Mouse (Mus musculus) retina, embryonic 14.5 days (tissue): Measurements from ENCODE around the gene Xrcc2.

Source experiments
- DNase-seq: peaks from one replicate; pipeline ENCODE4 v3.0.0-alpha.2; 2015; ENCODE audit warnings: low spot score

The Xrcc2 gene

DNA sequence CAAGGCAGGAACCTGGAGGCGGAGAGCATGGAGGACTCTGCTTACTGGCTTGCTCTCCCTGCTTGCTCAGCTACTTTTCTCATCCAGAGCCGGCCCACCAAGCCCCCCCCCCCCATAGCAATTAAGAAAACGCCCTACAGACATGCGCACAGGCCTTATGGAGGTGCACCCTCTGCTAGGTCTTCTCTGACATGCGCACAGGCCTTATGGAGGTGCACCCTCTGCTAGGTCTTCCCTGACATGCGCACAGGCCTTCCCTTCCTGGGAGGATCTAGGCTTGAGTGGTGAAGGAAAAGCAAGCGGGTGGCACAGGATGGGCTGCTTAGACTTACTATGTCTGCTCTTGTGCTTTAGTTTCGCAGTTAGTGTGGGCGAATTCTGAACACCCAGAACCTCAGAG, 37.3 kb downstream of the Xrcc2 start:
- DNase-seq: no peak

GRCm38 (mm10) chr5:25666684-25667083, 38.9 kb downstream of the Xrcc2 start:
- DNase-seq: peak; percentile 34

DNA sequence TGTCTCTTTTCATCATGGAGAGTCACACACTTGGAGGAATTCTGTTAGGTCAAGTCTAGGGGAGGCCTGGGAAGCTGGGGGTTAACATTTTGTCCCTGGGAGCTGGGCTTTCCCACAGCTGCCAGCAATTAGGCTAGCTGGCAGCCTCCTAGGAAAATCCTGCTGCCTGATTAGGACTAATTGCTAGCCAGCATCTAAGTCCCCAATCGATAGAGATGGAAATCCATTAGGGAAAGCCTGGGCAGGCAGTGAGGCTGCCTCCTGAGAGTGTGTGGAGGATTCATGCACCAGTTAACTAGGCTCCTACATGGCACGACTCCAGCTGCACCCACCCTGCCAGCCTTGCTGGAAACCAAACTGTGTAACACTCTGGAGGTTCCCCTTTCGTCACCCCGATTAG, 39.5 kb downstream of the Xrcc2 start:
- DNase-seq: peak; percentile 84

GRCm38 (mm10) chr5:25665516-25665915, 40.1 kb downstream of the Xrcc2 start:
- DNase-seq: peak; percentile 18

DNA sequence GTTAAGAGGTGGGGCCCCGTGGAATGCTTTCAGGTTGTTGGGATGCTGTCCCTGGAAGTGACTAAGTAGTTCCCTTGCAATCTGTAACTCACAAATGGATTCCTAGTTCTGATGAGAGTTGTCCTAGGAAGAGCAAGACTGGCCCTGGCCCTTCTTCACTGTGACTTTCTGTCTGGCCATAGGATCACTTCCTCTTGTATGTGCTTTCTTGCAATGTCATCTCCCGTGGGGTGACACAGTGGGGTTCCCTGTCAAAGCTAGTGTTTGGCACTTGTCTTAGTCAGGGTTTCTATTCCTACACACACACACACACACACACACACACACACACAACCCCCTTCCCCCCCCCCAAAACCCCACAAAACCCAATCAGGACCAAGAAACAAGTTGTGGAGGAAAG, 42.5 kb downstream of the Xrcc2 start:
- DNase-seq: no peak

- peak; percentile 73 for DNase-seq
Measured at GRCm38 (mm10) chr5:25654578-25654987, 51.0 kb downstream of the Xrcc2 start.

DNA sequence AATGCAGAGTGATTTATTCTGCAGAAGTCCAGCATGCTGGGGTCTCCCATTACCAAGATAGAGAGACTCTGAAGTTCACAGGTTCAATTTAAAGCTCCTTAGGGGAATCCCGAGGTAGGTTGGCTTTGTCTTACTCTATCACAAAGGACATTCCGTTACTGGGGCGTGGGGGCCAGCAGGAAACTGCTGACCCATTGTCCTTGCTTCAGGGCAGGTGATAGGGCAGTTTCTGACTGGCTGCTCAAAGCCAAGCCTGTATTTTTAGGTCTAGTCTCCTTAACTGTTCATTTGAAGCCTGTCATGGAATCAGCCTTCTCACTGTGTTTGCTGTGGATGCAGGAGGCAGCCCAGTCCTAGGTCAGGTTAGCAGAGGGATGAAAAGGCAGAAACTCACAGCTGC, 52.2 kb downstream of the Xrcc2 start:
- no peak for DNase-seq

DNA sequence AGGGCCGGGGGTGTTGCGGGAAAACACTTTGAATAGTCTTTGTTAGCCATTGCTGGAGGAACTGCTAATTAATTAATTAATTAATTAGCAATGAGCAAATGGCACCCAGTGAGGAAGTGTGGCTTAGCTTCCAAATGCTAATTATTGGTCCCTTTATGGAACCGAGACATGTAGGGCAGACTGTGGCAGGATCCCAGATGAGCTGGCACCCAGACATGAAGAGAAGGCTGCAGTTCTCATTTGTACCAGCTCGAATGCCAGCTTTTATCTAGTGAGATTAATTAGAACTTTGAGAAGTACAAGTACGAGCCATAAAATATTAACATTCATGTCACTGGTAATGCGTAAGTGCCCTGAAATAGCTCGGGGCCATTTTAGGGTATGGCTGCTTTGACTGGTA, 53.2 kb downstream of the Xrcc2 start:
- DNase-seq: no peak

DNA sequence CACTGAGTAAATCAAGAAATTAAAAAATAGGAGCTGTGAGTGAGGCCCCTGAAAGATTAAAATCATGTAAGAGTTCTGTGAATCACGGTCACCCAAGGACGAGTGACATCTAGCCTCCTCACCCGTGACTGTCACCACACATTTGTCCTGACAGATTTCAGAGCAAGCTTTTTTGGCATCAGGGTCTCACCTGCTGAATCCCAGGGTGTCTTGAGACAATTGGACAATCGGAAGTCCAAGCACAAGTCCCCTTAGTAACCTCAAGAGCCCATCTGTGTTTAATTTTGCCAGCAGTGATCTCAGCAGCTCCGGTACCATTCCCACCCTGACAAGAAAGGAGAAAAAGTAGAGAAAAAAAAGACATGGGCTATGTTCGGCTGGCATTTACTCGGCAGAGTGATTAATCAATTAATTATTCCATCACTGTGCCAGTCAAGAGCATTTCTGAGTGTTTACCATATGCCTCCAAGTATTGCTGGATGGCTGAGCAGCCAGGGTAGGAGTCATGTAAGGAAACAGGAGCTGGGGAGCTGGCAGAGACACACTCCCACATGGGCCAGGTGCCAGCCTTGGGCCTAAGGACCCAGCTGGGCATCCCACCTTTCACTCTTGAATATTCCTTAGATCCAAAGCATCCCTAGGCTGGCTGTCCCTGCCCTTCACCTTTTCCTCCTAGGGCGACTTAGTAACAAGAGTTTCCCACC, 59.8 kb downstream of the Xrcc2 start:
- no peak for DNase-seq

DNA sequence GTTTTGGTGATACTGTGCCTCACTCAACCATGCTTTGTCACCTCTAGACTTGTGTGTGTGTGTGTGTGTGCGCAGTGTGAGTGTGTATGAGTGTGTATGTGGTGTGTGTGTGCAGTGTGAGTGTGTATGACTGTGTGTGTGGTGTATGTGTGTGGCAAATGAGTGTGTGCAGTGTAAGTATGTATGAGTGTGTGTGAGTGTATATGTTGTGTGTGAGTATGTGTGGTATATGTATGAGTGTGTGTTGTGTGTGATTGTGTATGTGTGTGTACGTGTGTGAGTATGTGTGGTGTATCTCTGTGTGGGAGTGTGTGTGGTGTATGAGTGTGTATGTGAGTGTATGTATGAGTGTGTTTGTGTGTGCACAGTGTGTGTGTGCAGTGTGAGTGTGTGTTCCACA, 61.1 kb downstream of the Xrcc2 start:
- no peak for DNase-seq

- DNase-seq: no peak
Measured at GRCm38 (mm10) chr5:25642741-25643140, 62.9 kb downstream of the Xrcc2 start.
